Mouse (Mus musculus): ENCODE data around the gene Olfr1110. TPM values are rescaled to one million over a fixed set of nuclear protein-coding genes. Genes with fewer than 3 reads are reported as not detected.
"Not testable (repeated sequence)": the region's sequence is repeated elsewhere in the genome, so short reads cannot be mapped to it uniquely, and the experiment has no call there.

The Olfr1110 gene
- not detected in 2 replicates for polyA plus RNA-seq (2014; fragmentation: Nextera tagmentation; extraction: Ambion mirVana)

DNA sequence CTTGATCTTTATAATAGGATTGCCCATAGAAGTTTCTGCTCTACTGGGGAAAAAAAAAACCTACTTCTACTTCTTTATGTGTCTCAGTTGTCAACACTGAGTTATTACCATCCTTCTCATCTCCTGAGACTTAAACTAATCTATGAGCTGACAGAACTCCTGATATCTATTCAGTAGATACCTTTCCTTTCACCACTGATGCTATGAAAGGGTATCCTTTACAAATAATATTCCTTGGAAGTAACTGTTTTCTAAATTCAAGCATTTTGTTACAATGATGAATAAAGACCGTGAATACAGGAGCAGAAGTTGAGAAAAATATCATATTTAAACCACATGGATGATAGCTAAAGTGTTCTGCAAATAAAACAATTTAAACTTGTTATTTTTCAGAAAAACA lies at the start of gene Olfr1110:
Gene Olfr1110 (minus strand): TSS at position 101 of the 400 bp plus-strand sequence.
- no peak for ATAC-seq (ENCODE audit: low read depth)
- WGBS: 82% methylated on average over 1 of the region's 1 CpGs
- no peak within 1 kb of the TSS for H3K9ac ChIP-seq (replicated peaks; ENCODE audit: low read depth, low read length)

DNA sequence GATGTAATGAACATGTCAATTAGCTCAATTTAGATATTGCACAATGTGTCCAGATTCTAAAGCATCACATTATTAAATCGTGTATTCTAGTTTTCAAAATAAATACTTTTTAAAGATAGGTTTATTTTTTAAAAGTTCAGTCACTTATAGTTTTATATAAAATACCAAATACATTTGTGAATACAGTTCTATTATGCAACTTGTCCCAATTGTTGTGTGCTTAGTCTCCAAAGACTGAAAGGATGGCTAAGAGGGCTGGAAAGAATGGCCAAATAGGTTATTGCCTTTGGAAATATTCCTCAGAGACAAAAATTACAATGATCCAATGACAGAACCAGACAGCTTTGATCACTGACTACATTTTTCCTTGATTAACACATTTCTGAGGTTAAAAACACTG lies 47.4 kb upstream of the Olfr1110 start, which contains the start of gene Olfr1112:
Gene Olfr1112 (plus strand): TSS at position 301 of the 400 bp plus-strand sequence.
- H3K9me3 ChIP-seq (ENCODE audit: control insufficient read depth, low read length): no peaks in the 10 kb centered on the region
- no peak within 1 kb of the TSS for H3K9ac ChIP-seq (replicated peaks; ENCODE audit: low read depth, low read length)
- H3K27me3 ChIP-seq (ENCODE audit: control insufficient read depth, insufficient read depth, low read length): no peaks in the 10 kb centered on the region
- no peaks in the 10 kb centered on the region for H3K36me3 ChIP-seq (ENCODE audit: control insufficient read depth, insufficient read depth, low read length)
- no peak within 1 kb of the TSS for H3K4me3 ChIP-seq (ENCODE audit: low read depth, low read length)
- H3K27ac ChIP-seq (ENCODE audit: low read depth, low read length): no peak within 1 kb of the TSS
- no peaks in the 10 kb centered on the region for H3K4me1 ChIP-seq (ENCODE audit: control insufficient read depth, insufficient read depth, low read length)
- ATAC-seq (ENCODE audit: low read depth): no peak
- WGBS: 80% methylated on average over 1 of the region's 1 CpGs
- H3K4me2 ChIP-seq (ENCODE audit: low read depth, low read length): no peak within 1 kb of the TSS

More for the DNA sequence above, at the start of gene Olfr1110:
- Histone ChIP-seq H3K36me3 (ENCODE audit: control insufficient read depth, insufficient read depth, low read length) (no peaks in the 10 kb centered on the region), H3K4me1 (ENCODE audit: control insufficient read depth, insufficient read depth, low read length) (no peaks in the 10 kb centered on the region), H3K4me2 (ENCODE audit: low read depth, low read length) (no peak within 1 kb of the TSS), H3K9me3 (ENCODE audit: control insufficient read depth, low read length) (no peaks in the 10 kb centered on the region), H3K4me3 (ENCODE audit: low read depth, low read length) (no peak within 1 kb of the TSS), H3K27me3 (ENCODE audit: control insufficient read depth, insufficient read depth, low read length) (no peaks in the 10 kb centered on the region), H3K27ac (ENCODE audit: low read depth, low read length) (no peak within 1 kb of the TSS)

DNA sequence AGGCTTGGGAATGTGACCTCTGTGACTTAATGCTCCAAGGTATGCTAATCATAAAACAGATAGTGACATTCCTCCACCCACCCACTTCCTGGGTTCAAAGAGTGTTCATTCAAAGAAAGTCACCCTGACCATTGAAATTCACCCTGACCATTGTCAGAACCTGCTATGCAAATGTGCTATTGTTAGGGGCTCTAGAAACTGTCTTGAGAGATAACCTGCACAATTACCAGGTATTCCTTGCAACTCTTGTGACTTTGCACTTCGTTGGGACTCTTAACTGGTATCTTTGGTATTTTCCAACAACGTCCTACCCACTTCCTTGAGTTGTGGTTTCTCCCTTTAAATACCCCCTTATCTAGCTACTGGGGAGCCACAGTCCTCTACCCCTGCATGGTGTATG lies 27.6 kb upstream of the Olfr1110 start:
- H3K27me3 ChIP-seq (ENCODE audit: control insufficient read depth, insufficient read depth, low read length); H3K4me3 ChIP-seq (ENCODE audit: low read depth, low read length); H3K27ac ChIP-seq (ENCODE audit: low read depth, low read length); H3K9ac ChIP-seq (replicated peaks; ENCODE audit: low read depth, low read length); H3K36me3 ChIP-seq (ENCODE audit: control insufficient read depth, insufficient read depth, low read length); H3K9me3 ChIP-seq (ENCODE audit: control insufficient read depth, low read length); H3K4me1 ChIP-seq (ENCODE audit: control insufficient read depth, insufficient read depth, low read length); H3K4me2 ChIP-seq (ENCODE audit: low read depth, low read length); ATAC-seq (ENCODE audit: low read depth): not testable (repeated sequence)
- WGBS: 91% methylated on average over 2 of the region's 2 CpGs

DNA sequence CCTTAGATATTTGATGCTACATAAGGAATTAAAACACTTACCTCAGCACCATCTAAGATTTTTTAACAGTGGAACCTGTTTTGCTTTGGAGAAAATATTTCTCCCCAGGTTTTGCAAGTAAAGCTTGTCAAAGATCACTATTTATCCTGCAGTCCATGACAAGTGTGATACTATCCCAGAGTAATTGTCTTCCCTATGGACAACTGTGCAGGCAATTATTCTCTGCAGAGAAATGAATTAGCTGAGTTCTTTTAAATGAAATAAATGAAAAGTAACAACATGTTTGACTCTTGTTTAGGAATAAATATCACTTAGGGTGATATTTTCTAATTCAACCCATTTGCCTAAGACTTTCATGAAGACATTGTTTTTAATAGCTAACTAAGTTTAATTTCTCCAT lies 12.4 kb upstream of the Olfr1110 start, which contains the start of gene Olfr1111:
Gene Olfr1111 (minus strand): TSS at position 101 of the 400 bp plus-strand sequence.
- ATAC-seq (ENCODE audit: low read depth): no peak

DNA sequence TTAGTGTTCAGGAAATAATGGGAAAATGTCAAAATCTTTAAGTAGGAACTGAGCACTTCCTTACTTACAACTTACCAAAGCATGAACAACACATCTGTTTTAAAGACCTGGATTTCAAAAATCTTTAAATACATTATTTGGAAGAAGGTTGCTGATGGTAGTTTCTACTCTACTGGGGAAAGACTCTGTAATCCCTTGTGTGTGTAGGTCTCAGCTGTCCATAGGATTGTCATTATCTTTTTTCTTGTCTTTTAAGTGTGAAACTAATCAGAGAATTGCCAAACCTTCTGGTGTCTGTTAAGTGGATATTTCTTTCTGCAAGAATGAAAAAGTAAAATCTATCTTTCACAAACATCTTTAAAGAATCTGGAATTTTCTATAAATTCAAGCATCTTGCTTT lies 25.6 kb downstream of the Olfr1110 start, which contains the start of gene Olfr259:
Gene Olfr259 (minus strand): TSS at position 101 of the 400 bp plus-strand sequence.
- Histone ChIP-seq H3K9me3 (ENCODE audit: control insufficient read depth, low read length) (no peaks in the 10 kb centered on the region), H3K27ac (ENCODE audit: low read depth, low read length) (no peak within 1 kb of the TSS), H3K4me3 (ENCODE audit: low read depth, low read length) (no peak within 1 kb of the TSS), H3K4me1 (ENCODE audit: control insufficient read depth, insufficient read depth, low read length) (no peaks in the 10 kb centered on the region), H3K9ac (replicated peaks; ENCODE audit: low read depth, low read length) (no peak within 1 kb of the TSS), H3K4me2 (ENCODE audit: low read depth, low read length) (no peak within 1 kb of the TSS), H3K36me3 (ENCODE audit: control insufficient read depth, insufficient read depth, low read length) (no peaks in the 10 kb centered on the region), H3K27me3 (ENCODE audit: control insufficient read depth, insufficient read depth, low read length) (no peaks in the 10 kb centered on the region)
- no peak for ATAC-seq (ENCODE audit: low read depth)

More for the DNA sequence above, 12.4 kb upstream of the Olfr1110 start, which contains the start of gene Olfr1111:
- H3K9ac ChIP-seq (replicated peaks; ENCODE audit: low read depth, low read length): no peak within 1 kb of the TSS
- no peak within 1 kb of the TSS for H3K27ac ChIP-seq (ENCODE audit: low read depth, low read length)
- H3K4me3 ChIP-seq (ENCODE audit: low read depth, low read length): no peak within 1 kb of the TSS
- no peaks in the 10 kb centered on the region for H3K4me1 ChIP-seq (ENCODE audit: control insufficient read depth, insufficient read depth, low read length)
- H3K4me2 ChIP-seq (ENCODE audit: low read depth, low read length): no peak within 1 kb of the TSS
- no peaks in the 10 kb centered on the region for H3K27me3 ChIP-seq (ENCODE audit: control insufficient read depth, insufficient read depth, low read length)
- H3K9me3 ChIP-seq (ENCODE audit: control insufficient read depth, low read length): no peaks in the 10 kb centered on the region
- H3K36me3 ChIP-seq (ENCODE audit: control insufficient read depth, insufficient read depth, low read length): no peaks in the 10 kb centered on the region

DNA sequence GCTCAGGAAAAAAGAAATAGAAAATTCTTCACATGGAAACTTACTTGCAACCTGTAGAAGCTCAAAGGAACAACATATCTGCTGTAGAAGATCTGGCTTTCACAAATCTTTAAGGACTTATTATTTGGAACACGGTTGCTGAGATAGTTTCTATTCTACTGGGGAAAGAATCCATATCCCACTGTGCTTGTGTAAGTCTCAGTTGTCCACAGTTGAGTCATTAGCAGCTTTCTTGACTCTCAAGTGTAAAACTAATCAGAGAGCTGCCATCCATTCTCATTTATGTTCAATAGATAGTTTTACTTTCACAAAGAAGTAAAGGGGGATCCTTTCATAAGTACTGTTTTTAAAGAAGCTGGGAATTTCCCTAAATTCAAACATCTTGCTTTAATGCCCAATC lies 44.2 kb downstream of the Olfr1110 start, which contains the start of gene Olfr1109:
Gene Olfr1109 (minus strand): TSS at position 101 of the 400 bp plus-strand sequence.
- 76% methylated on average over 1 of the region's 1 CpGs for WGBS
- H3K9ac ChIP-seq (replicated peaks; ENCODE audit: low read depth, low read length): no peak within 1 kb of the TSS
- ATAC-seq (ENCODE audit: low read depth): no peak

More for the DNA sequence above, 44.2 kb downstream of the Olfr1110 start, which contains the start of gene Olfr1109:
- H3K4me3 ChIP-seq (ENCODE audit: low read depth, low read length): no peak within 1 kb of the TSS
- no peaks in the 10 kb centered on the region for H3K4me1 ChIP-seq (ENCODE audit: control insufficient read depth, insufficient read depth, low read length)
- no peaks in the 10 kb centered on the region for H3K36me3 ChIP-seq (ENCODE audit: control insufficient read depth, insufficient read depth, low read length)
- no peaks in the 10 kb centered on the region for H3K27me3 ChIP-seq (ENCODE audit: control insufficient read depth, insufficient read depth, low read length)
- H3K4me2 ChIP-seq (ENCODE audit: low read depth, low read length): no peak within 1 kb of the TSS
- H3K27ac ChIP-seq (ENCODE audit: low read depth, low read length): no peak within 1 kb of the TSS
- no peaks in the 10 kb centered on the region for H3K9me3 ChIP-seq (ENCODE audit: control insufficient read depth, low read length)

Other genes with a start within 250 kb of the Olfr1110 start
- gene Olfr1097, start 248.1 kb downstream of the Olfr1110 start, polyA plus RNA-seq (2014; fragmentation: Nextera tagmentation; extraction: Ambion mirVana): not detected in 2 replicates
- gene Olfr1098, start 215.8 kb downstream of the Olfr1110 start, polyA plus RNA-seq (2014; fragmentation: Nextera tagmentation; extraction: Ambion mirVana): not detected in 2 replicates
- not detected in 2 replicates for gene Olfr1099, start 179.6 kb downstream of the Olfr1110 start, polyA plus RNA-seq (2014; fragmentation: Nextera tagmentation; extraction: Ambion mirVana)
- gene Olfr1100, start 160.3 kb downstream of the Olfr1110 start, polyA plus RNA-seq (2014; fragmentation: Nextera tagmentation; extraction: Ambion mirVana): not detected in 2 replicates
- not detected in 2 replicates for gene Olfr1101, start 149.1 kb downstream of the Olfr1110 start, polyA plus RNA-seq (2014; fragmentation: Nextera tagmentation; extraction: Ambion mirVana)
- gene Olfr1102, start 141.9 kb downstream of the Olfr1110 start, polyA plus RNA-seq (2014; fragmentation: Nextera tagmentation; extraction: Ambion mirVana): not detected in 2 replicates
- not detected in 2 replicates for gene Olfr1104, start 113.2 kb downstream of the Olfr1110 start, polyA plus RNA-seq (2014; fragmentation: Nextera tagmentation; extraction: Ambion mirVana)
- not detected in 2 replicates for gene Olfr1105, start 103.8 kb downstream of the Olfr1110 start, polyA plus RNA-seq (2014; fragmentation: Nextera tagmentation; extraction: Ambion mirVana)
- not detected in 2 replicates for gene Olfr1106, start 88.0 kb downstream of the Olfr1110 start, polyA plus RNA-seq (2014; fragmentation: Nextera tagmentation; extraction: Ambion mirVana)
- gene Olfr1107, start 64.5 kb downstream of the Olfr1110 start, polyA plus RNA-seq (2014; fragmentation: Nextera tagmentation; extraction: Ambion mirVana): not detected in 2 replicates
- not detected in 2 replicates for gene Olfr1109, start 44.3 kb downstream of the Olfr1110 start, polyA plus RNA-seq (2014; fragmentation: Nextera tagmentation; extraction: Ambion mirVana)
- not detected in 2 replicates for gene Olfr259, start 25.7 kb downstream of the Olfr1110 start, polyA plus RNA-seq (2014; fragmentation: Nextera tagmentation; extraction: Ambion mirVana)
- not detected in 2 replicates for gene Olfr1111, start 12.3 kb upstream of the Olfr1110 start, polyA plus RNA-seq (2014; fragmentation: Nextera tagmentation; extraction: Ambion mirVana)
- gene Olfr1112, start 47.5 kb upstream of the Olfr1110 start, polyA plus RNA-seq (2014; fragmentation: Nextera tagmentation; extraction: Ambion mirVana): not detected in 2 replicates
- gene Olfr1113, start 68.7 kb upstream of the Olfr1110 start, polyA plus RNA-seq (2014; fragmentation: Nextera tagmentation; extraction: Ambion mirVana): not detected in 2 replicates
- not detected in 2 replicates for gene Olfr1115, start 107.7 kb upstream of the Olfr1110 start, polyA plus RNA-seq (2014; fragmentation: Nextera tagmentation; extraction: Ambion mirVana)
- gene Olfr1116, start 127.2 kb upstream of the Olfr1110 start, polyA plus RNA-seq (2014; fragmentation: Nextera tagmentation; extraction: Ambion mirVana): not detected in 2 replicates
- gene Olfr1118, start 167.3 kb upstream of the Olfr1110 start, polyA plus RNA-seq (2014; fragmentation: Nextera tagmentation; extraction: Ambion mirVana): not detected in 2 replicates
- not detected in 2 replicates for gene Olfr1120, start 214.5 kb upstream of the Olfr1110 start, polyA plus RNA-seq (2014; fragmentation: Nextera tagmentation; extraction: Ambion mirVana)
- not detected in 2 replicates for gene Olfr1121, start 229.6 kb upstream of the Olfr1110 start, polyA plus RNA-seq (2014; fragmentation: Nextera tagmentation; extraction: Ambion mirVana)
- gene Olfr1122, start 245.5 kb upstream of the Olfr1110 start, polyA plus RNA-seq (2014; fragmentation: Nextera tagmentation; extraction: Ambion mirVana): not detected in 2 replicates